Mouse (Mus musculus) monocyte, adult 2 months (primary cell): ENCODE results near the gene Cela3a.

Experiments
- DNase-seq, 2 experiments: peaks; one replicate each; pipeline ENCODE4 v3.0.0; 2022; ENCODE audit warnings: low spot score in 2 of 2, low read depth in 1 of 2

The Cela3a gene

GRCm38 (mm10) chr4:137375314-137376278 is 34.0 kb downstream of the Cela3a start:
- no peak for DNase-seq

GRCm38 (mm10) chr4:137373711-137374110 is 35.9 kb downstream of the Cela3a start:
- DNase-seq, result no peak

GRCm38 (mm10) chr4:137371596-137372523 is 37.7 kb downstream of the Cela3a start:
- no peak for DNase-seq

DNA sequence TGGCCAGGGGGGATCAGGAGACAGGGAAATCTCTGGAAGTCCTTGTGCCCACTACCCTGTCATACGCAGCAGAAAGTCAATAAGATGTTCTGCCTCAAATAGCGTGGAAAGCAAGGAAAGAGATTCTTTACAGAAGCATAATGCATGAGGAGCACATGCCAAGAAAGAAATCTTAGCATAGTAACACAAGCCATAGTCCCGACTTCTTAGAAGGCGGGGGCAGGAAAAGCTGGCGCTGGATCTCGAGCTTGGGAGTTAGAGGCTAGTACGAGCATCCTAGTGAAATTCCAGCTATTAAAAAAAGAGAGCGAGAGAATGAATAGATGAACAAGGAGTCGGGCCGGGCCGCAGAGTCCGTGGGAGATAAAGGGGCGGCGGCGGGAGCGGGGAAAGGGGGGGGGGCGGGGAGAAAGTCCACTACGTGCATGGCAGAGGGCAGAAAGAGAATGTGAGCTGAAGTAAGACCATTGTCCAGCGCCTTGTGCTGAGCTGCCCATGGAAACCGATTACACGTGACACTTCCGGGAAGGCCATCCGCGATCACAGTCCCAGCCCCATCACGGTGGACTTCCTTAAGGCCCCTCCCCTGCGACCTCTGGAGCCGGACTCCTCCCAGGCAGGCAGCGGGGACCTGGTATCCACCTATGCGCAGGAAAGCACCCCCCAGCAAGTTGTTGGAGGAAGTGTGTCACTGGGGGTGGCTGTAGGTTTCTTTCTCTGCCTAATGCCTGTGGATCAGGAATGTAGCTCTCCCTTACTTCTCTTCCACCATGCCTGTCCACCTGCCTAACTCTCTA is 39.4 kb downstream of the Cela3a start:
- DNase-seq, result no peak

- DNase-seq, result no peak
These were observed 41.4 kb downstream of the Cela3a start for GRCm38 (mm10) chr4:137368198-137368597.

DNA sequence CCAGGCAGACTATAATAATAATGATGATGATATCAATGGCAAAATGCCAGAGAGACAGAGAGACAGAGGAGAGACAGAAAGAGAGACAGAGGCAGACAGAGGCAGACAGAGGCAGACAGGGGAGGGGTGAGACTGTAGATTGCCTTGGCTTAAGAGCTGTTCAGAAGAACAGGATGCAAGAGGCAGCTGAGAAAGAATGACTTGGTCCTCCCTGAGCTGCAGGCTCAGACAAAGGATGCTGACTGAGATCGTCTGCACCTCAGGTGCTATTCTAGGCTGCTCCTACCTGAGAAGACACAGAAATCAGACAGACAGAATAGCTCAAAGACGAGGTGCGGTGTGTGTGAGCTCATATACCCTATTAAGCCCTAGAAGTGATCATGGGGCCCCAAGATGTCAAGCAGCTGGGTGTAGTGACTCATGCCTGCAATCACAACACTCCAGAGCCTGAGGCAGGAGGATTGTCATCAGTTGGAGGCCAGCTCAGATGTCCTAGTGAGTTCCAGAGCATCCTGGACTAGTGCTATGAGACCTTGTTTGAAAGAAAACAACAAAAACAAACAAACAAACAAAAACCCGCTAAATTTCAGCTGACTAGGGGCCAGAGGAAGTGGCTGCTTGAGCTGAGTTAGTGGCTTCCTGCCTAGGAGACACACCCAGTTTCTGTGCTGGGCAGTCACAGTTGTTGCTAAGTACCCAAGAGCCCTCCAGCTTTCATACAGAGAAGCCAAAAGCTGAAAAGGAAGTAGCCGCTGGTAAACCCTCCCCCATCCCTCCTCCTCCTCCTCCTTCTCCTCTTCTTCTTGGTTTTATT is 42.1 kb downstream of the Cela3a start:
- DNase-seq, result peak in 1 of 2 experiments; percentile 63

- no peak for DNase-seq
These were observed 43.5 kb downstream of the Cela3a start for GRCm38 (mm10) chr4:137366097-137366496.

DNA sequence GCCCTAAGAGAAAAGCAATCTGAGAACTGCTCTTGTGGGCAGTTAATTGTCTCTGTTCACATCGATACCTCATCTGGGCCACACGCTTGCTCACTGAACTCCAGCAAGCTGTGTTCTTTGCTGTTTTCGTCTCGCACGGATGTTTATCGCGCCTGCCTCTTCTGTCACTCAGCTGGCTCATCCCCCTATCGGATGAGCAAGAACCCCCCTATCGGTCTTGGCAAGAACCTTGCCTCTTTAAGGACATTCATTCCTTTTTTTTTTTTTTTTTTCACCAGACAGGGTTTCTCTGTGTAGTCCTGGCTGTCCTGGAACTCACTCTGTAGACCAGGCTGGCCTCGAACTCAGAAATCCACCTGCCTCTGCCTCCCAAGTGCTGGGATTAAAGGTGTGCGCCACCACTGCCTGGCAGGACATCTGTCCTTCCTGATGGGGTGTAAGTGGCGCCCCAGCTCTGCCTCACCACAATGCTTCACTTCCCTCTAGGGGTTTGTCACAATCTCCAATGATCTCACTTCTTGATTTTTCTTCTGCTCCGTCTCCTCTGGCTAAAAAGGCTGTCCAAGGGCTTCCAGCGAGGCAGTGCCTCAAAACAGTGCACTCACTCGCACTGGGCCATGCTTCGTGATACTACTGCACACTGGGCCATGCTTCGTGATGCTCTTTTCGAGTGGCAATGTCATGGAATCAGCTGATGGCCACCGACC is 44.1 kb downstream of the Cela3a start:
- DNase-seq, result peak in 1 of 2 experiments; percentile 65

GRCm38 (mm10) chr4:137364826-137365225 is 44.8 kb downstream of the Cela3a start:
- no peak for DNase-seq

GRCm38 (mm10) chr4:137360996-137361395 is 48.6 kb downstream of the Cela3a start:
- no peak for DNase-seq

GRCm38 (mm10) chr4:137358291-137359002 is 51.1 kb downstream of the Cela3a start:
- DNase-seq, result no peak

DNA sequence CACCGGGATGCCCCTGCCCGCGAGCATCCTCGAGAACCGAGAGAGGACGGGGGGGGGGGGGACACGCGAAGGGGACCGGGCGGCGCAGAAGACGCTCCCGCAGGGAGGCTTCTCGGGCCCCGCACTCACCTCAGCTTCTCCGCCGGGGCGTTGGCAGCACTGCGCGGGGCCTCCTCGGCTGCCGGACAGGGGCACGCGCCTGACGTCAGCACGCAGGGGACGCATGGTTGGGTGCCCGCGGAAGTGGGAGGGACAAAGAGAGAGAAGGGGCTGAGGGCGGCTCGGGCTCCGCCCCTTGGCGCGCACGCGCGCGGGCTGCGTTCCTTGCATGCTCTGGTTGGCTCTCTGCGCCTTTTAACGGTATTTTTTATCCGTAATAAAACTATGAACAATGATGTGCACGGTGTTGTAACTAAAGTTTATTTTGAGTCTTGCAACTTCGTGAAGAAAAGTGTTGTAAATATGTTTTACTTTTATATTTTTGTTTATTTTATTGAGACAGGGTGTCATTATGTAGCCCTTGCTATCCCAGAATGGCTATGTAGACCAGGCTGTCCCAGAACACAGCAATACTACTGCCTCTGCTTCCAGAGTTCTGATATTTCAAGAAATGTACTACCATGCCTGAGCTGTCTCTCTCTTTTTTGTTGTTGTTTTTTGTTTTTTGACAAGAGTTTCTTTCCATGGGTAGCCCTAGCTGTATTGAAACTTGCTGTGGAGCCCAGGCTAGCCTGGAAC is 51.9 kb downstream of the Cela3a start, which contains the start of gene Cdc42:
Gene Cdc42 (minus strand): TSS at position 204 of the 738 bp plus-strand sequence.
- peak; percentile 95 to 98 for DNase-seq

- DNase-seq, result peak; percentile 62 to 75
These were observed 52.7 kb downstream of the Cela3a start for GRCm38 (mm10) chr4:137356674-137357510.
